Mouse (Mus musculus): ENCODE measurements at regions not wholly inside any gene's neighbourhood (a gene's known extent, or its start where the extent isn't known, plus 50 kb on each side); places are given as distances from the start of the nearest gene placed in this dataset.
A peak's percentile ranks its signal among the peaks of the same experiment; 100 is the strongest.

- DNase-seq (ENCODE audit: low spot score), result no peak
These were observed 645.6 kb upstream of the Zfp804a start for GRCm38 (mm10) chr2:81407372-81407771.

GRCm38 (mm10) chr2:81411751-81412150 is 641.3 kb upstream of the Zfp804a start:
- no peak for DNase-seq (ENCODE audit: low spot score)

GRCm38 (mm10) chr2:81431411-81431810 is 621.6 kb upstream of the Zfp804a start:
- DNase-seq (ENCODE audit: low spot score), result no peak

- no peak for DNase-seq (ENCODE audit: low spot score)
These were observed 613.9 kb upstream of the Zfp804a start for GRCm38 (mm10) chr2:81439082-81439481.

- no peak for DNase-seq (ENCODE audit: low spot score)
These were observed 612.1 kb upstream of the Zfp804a start for GRCm38 (mm10) chr2:81440929-81441328.

GRCm38 (mm10) chr2:81450514-81450913 is 602.5 kb upstream of the Zfp804a start:
- no peak for DNase-seq (ENCODE audit: low spot score)

GRCm38 (mm10) chr2:81488821-81489220 is 564.2 kb upstream of the Zfp804a start:
- DNase-seq (ENCODE audit: low spot score), result no peak

- DNase-seq (ENCODE audit: low spot score), result no peak
These were observed 546.0 kb upstream of the Zfp804a start for GRCm38 (mm10) chr2:81506985-81507384.

GRCm38 (mm10) chr2:81513030-81513579 is 539.9 kb upstream of the Zfp804a start:
- DNase-seq (ENCODE audit: low spot score), result no peak

- DNase-seq (ENCODE audit: low spot score), result no peak
These were observed 514.9 kb upstream of the Zfp804a start for GRCm38 (mm10) chr2:81538111-81538510.

GRCm38 (mm10) chr2:81549158-81549557 is 503.9 kb upstream of the Zfp804a start:
- DNase-seq (ENCODE audit: low spot score), result peak; percentile 24

- no peak for DNase-seq (ENCODE audit: low spot score)
These were observed 470.9 kb upstream of the Zfp804a start for GRCm38 (mm10) chr2:81582111-81582510.

Measured in layer of hippocampus, adult 11-12 months (tissue).